Mouse (Mus musculus): ENCODE data around the gene Fam81b.
"Not testable (repeated sequence)": the region's sequence is repeated elsewhere in the genome, so short reads cannot be mapped to it uniquely, and the experiment has no call there.

Fam81b gene

DNA sequence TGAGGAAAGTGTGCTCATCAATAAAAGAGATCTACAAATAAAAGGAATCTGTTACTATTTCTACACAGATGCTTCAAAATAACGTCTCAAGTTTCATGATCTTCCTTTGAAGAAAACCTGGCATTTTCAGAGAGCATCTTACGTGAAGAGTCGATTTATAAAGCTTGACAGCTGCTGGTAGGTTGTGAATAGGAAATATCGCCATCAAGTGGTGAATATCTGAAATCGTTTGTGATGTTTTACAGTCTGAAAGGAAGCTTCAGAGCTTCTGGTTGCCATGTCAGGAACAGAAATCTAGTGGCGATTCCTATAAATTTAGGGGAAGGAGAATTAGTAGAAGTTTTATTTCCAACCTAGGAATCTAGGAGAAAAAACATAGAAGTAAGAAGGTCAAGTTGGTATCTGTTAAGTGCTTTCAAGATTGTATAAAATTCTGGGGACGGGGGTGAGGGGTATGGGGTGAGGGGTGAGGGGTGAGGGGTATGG lies at the start of gene Fam81b:
Fam81b (minus strand) TSS at position 436 of the 486 bp plus-strand sequence.
- in situ Hi-C loops (cut with MboI, MseI), result no loop called here

GRCm38 (mm10) chr13:76345941-76346340 lies 41.1 kb upstream of the Fam81b start:
- in situ Hi-C loops (cut with MboI, MseI), result not testable (repeated sequence)

- in situ Hi-C loops (cut with MboI, MseI), result no loop called here
These were observed 13.8 kb upstream of the Fam81b start for GRCm38 (mm10) chr13:76318635-76319034.

GRCm38 (mm10) chr13:76311580-76311979 lies 6.7 kb upstream of the Fam81b start:
- in situ Hi-C loops (cut with MboI, MseI), result no loop called here

DNA sequence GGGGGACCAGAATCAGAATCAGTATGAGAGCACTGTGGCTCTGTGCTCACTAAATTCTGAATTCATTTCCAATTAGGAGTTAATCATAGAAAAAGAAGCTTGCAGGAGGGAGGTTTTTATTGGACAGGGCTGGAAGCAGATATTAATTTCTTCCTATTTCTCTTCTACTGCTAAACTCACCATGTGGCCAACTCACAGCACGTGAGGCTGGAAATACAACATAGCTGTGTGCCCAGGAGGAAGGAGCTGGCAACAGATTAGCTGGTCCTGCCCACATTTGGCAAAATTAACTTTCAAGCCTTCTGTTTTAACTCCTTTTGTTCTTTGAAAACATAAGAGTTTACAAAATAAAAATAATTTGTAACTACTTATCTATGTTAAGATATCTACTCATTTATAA lies 3.9 kb upstream of the Fam81b start:
- in situ Hi-C loops (cut with MboI, MseI), result no loop called here

DNA sequence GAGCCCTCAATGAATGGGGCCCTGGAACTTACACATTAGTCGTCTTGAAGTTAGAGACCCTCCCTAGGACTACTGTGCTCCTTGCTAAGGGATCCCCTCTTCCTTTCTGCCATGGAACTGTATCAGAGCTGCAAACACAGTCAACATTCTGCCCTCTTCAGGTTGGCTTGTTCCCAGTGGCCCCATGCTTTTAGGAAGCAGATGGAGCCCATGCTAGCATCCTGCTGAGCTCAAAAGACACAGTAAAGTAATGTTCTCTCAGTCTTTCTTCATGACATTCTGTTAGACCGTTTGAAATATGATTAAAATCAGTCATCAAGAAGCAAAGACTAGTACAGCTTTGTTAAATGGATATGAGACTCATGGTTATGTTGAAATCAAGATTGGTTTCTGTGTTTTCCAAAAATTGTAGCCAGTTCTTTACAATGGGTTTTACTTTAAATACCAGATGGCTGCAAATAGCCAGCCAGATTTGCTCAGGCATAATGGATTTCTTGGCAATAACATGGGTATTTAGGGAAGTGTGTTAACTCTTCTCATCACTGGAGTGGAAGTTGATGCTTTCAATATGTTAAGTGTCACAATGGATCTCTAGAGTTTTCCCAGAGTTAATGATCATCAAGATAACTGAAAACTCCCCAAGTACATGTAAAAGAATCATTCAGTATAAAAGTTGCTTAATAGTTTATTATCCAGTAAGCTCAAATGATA lies 938 bp upstream of the Fam81b start:
- in situ Hi-C loops (cut with MboI, MseI), result no loop called here

GRCm38 (mm10) chr13:76305241-76305640 lies 369 bp upstream of the Fam81b start:
- in situ Hi-C loops (cut with MboI, MseI), result no loop called here

- in situ Hi-C loops (cut with MboI, MseI), result no loop called here
These were observed 671 bp downstream of the Fam81b start for GRCm38 (mm10) chr13:76304201-76304600.

DNA sequence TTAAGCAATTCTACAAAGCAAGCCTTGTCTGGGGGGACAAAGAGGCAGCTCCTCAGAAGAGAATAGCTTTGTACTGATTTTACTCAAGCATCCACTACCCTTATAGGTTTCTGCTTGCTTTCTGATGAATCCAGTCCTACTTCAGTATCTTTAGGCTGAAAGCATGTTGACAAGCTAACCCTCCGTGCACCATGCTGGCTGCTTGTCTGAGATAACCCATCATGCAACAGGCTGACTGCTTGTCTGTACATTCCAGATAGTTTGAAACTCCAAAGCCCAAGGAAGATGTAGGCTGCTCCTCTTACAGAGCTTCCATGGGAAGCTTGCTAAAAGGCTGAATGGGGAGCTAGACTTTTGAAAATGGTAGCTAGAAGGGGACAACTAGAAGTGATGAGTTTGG lies 1.7 kb downstream of the Fam81b start:
- in situ Hi-C loops (cut with MboI, MseI), result no loop called here

DNA sequence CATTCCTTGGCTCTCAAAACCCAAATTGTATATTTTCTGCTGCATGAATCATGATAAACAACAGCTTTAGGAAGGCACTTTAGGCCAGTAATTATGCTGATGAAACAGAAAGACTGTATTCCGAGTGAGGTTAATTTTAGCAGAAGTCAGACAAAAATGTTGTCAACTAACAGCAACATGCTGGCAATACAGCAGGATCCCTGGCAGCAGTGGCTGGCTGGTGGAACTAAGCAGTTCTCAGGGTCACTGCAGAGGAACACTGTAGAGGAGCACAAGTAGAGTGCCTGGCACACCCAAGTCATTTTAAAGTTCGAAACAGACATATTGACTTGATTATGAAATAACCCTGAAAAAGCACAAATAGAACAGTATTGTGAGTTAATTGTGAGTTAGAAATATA lies 2.8 kb downstream of the Fam81b start:
- in situ Hi-C loops (cut with MboI, MseI), result no loop called here

DNA sequence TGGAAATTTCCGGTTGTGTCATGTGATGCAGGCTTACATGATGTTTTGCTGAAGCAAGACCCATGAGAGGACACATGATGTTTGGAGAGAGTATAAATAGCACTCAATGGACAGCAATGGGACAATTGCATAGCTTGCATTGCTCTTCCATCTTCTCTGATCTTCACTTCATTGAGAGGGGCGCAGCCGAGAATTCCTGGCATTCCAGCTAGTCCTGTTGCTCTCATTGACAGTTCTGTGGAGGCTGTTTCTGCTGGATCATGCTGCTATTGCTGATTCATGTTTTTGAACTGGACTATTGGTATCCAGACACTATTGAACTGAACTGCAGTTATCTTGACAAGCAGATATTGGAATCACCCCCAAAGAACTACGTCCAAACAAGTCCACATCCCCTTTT lies 12.8 kb downstream of the Fam81b start:
- in situ Hi-C loops (cut with MboI, MseI), result no loop called here

GRCm38 (mm10) chr13:76284597-76284996 lies 20.3 kb downstream of the Fam81b start:
- in situ Hi-C loops (cut with MboI, MseI), result no loop called here

DNA sequence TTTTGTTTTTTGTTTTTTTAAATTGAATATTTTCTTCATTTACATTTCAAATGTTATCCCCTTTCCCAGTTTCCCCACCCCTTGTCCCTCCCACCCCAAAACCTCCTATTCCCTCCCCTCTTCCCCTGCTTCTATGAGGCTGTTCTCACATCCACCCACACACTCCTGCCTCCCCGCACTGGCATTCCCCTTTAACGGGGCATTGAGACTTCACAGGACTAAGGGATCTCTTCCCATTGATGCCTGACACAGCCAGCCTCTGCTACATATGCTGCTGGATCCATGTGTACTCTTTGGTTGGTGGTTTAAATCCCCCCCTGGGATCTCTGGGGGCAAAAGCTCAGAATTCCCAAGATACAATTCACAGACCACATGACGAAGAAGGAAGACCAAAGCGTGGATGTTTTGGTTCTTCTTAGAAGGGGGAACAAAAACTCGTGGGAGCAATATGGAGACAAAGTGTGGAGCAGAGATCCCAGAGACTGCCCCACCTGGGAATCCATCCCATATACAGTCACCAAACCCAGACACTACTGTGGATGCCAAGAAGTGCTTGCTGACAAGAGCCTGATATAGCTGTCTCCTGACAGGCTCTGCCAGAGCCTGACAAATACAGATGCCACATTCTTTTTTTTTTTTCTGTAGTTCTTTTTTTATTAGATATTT lies 40.4 kb downstream of the Fam81b start:
- in situ Hi-C loops (cut with MboI, MseI), result no loop called here

DNA sequence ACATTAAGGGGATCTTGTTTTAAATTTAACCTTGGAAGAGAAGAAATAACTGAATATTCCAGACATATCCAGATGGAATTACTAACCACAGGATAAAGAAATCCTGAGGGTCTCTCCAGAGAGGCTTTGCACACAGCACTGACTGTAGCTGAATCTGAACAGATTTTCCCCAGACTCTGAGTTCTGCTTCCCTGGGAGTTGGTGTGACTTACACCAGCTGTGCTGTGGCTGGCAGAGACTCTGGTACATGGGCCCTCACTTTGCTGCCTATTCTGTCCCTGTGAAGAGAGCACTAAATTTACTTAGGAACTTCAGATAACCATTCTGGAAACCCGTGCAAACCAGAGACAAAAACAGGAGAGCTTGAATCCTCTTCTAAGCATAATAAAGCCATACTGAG lies 46.1 kb downstream of the Fam81b start:
- in situ Hi-C loops (cut with MboI, MseI), result loop anchor here (10.0 kb wide), 1 partner anchor 1396 kb away; no protein-coding TSS in a partner anchor

DNA sequence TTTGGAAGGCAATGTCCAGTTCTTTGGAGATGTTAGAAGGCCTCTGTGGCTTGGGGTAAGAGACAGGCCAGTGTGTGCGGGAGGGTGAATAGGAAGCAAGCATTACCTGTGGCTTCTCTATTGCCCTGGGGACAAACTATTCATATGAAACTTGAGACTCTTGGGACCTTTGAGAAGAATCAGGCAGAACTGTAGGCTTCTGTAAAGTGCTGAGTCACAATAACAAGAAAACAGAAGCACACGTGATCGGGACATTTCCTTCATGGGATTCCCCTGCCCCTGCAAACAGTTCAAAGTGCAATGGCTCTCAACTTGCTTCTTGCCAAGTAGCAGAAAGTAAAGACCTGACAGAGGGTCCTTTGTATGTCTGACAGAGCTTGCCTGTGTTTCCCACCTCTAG lies 48.5 kb downstream of the Fam81b start:
- in situ Hi-C loops (cut with MboI, MseI), result loop anchor here (10.0 kb wide), 1 partner anchor 1398 kb away; no protein-coding TSS in a partner anchor

- in situ Hi-C loops (cut with MboI, MseI), result loop anchor here (10.0 kb wide), 1 partner anchor 1405 kb away; no protein-coding TSS in a partner anchor
These were observed 54.8 kb downstream of the Fam81b start for GRCm38 (mm10) chr13:76250092-76250491.

DNA sequence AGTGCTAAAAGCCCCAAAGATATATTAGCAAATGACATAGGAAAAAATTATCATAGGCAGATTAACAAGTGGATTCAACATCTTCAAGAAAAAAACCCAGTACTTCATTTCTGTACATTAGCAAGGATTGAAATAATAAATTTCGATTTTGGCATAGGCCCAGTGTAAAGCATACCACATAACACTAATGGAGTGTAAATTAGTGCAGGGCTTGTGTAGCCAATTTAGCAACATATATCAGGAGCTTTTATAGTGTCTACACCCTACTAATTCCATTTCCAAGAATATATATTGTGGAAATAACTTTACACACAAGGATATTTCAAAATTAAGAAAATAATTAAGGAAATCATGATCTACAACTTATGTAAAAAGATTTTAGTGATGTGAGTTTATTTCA lies 55.8 kb downstream of the Fam81b start:
- in situ Hi-C loops (cut with MboI, MseI), result no loop called here

GRCm38 (mm10) chr13:76215397-76215796 lies 89.5 kb downstream of the Fam81b start:
- in situ Hi-C loops (cut with MboI, MseI), result no loop called here

GRCm38 (mm10) chr13:76214928-76215327 lies 89.9 kb downstream of the Fam81b start:
- in situ Hi-C loops (cut with MboI, MseI), result no loop called here

- in situ Hi-C loops (cut with MboI, MseI), result no loop called here
These were observed 104.9 kb downstream of the Fam81b start for GRCm38 (mm10) chr13:76199943-76200342.

DNA sequence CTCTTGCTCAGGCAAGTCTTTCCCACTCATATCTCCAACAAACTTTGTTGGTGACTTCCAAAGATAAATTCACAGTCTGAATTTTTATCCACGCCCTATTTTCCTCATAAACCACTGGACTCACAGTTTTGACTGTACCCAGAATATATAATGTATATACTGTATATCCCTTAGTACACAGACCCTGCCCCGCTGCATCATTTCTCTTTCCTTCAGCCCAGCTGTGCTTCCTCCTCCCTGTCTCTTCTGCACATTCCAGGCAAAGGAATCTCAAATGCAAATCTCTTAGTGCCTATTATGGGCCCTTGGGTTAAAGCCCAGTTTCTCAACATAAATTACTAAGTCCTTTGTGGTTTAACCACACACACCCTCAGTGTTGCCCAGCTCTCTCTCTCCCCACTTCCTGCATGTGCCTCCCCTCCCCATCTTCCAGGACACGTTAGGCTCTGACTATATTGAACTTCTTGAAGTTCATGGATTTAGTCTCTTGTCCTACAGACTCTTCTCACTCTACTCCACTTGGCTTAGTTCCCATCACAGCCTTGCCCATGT lies 107.5 kb downstream of the Fam81b start:
- in situ Hi-C loops (cut with MboI, MseI), result no loop called here

- in situ Hi-C loops (cut with MboI, MseI), result no loop called here
These were observed 109.3 kb downstream of the Fam81b start for GRCm38 (mm10) chr13:76195431-76196138.
